Mouse (Mus musculus): ENCODE measurements around the gene Zfp446.
A peak's percentile ranks its signal among the peaks of the same experiment; 100 is the strongest.

DNA sequence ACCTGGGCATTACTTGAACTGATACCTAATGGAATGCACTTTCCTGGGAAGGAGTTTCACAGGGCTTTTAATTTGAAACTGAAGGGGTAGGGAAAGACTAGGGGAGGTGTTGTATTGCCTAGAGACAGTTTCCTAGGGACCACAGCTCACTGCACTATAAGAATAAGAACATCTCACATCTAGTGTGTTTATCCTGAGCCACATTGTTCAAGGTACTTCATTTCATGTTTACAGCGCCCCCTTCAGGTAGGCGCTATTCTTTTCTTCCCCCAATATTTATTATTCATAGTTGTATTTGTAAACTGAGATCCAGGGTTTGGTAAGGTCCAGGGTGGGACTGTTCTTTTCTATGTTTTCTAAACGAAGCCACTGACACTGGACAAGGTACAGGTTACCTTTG lies 14.6 kb downstream of the Zfp446 start:
- TF ChIP-seq CTCF (IDR thresholded peaks at IDR 0.05) (peak; percentile 69), EP300 (IDR thresholded peaks at IDR 0.05) (no peak)

All from lung, postnatal 0 days (tissue).